Mouse (Mus musculus): ENCODE measurements at regions not wholly inside any gene's neighbourhood (a gene's known extent, or its start where the extent isn't known, plus 50 kb on each side); places are given as distances from the start of the nearest gene placed in this dataset.

DNA sequence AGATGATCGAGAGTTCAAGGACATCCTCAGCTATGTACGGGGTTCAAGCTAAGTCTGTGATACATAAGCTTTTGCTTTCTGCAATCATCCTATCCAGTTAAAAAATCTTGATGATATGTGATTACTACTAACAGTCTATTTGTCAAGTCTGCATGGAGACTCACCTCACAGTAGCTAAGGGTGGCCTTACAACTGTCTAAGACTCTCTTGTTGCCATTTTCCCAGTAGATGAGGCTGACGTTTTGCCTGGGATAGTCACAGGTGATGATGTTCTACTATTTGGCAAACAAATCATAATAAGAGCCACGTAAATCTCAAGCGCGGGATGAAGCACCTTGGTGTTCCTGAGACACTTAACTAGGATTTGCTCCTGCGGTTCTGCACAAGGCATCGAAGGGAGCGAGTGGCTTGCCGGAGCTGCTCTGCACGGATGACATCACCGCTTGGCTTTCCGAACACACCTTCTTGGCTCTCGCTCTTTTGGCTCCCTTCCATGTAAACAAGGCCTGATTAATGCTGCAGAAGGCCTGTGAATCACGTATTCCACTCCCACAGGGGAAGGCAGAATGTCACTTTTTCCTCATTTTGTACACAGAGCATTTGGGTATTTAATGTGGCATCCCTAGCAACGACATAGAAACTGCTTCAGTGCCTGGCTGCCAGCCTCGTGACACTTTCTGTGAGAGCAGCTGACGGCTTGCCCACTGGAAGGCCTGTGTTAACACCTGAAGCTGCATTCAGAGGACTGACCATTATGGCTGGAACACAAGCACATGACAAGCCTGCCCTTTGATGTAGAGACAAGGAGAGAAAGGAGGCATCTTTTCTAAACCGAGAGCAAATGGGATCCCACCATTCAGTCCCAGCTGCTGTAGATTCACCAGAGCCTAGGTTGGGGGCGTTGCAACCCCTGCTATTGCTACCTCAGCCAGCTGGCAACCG lies 260.5 kb upstream of the 4930412O13Rik start:
- TF ChIP-seq CTCF (IDR thresholded peaks at IDR 0.05) = no peak
- peak; percentile 67; the same call in 1 of the 2 replicates for TF ChIP-seq EP300 (IDR thresholded peaks at IDR 0.05)
